Mouse (Mus musculus): Measurements from ENCODE around the gene Acaa1b.

The Acaa1b gene

DNA sequence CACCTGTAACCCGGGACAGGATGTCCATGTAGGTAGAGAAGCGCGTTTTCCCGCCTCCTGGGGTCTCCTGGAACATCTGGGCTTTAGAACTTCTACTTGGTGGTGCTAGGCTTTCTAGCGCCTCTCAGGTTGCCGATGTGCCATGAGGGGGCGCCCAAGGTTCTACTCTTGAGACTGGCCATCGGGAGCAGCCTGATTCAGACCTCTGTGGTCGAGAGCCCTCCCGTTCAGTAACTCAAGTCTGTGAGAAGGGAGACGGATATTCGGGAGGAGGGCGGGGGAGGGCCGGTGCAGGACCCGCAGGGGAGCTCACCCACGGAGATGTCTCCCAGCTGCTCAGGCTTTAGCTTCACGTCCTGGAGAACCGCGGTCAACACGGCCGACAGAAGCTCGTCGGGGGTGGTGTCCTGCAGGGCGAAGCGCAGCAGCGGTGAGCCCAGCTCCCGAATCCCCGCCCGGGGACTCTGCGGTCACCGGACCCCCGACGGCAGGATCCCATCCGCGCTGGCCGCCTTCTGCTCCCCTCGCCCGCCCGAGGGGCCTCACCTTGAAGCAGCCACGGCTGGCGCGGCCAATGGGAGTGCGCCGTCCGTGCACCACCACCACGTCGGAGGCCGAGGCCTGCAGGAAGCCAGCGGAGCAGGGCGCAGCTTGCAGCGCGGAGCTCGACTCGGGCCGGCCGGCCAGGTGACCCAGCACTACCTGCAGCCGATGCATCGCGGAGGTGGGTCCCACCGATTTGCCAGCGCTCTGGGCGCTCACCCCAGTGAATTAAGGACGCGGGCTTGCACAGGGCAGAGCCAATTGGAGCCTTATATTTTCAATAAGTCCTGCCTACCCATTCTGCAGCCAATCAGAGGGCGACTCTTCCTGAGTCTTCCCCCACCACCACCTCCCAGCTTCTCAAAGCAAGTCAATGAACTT lies at the start of gene Acaa1b:
Gene Acaa1b, minus strand, starts transcription at position 816 of the 924 bp plus-strand sequence.
- peak; percentile 22 for DNase-seq

DNA sequence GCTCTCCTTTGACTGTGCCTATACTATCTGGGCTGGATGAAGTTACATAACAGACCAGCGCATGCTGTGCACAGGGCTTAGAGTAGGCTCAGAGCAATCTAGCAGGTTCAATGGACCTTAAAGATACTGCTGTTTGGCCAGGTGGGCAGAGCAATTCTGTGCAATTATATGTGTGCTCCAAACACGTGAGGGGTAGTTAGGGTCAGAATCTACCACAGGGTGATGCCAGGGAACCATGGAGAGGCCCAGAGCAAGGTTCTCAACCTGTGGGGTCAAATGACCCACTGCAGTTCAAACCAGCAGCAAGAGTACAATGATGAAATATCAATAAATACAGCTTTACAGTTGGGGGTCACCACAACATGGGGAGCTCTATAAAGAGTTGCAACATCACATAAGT lies 49.8 kb upstream of the Acaa1b start:
- DNase-seq = no peak

DNA sequence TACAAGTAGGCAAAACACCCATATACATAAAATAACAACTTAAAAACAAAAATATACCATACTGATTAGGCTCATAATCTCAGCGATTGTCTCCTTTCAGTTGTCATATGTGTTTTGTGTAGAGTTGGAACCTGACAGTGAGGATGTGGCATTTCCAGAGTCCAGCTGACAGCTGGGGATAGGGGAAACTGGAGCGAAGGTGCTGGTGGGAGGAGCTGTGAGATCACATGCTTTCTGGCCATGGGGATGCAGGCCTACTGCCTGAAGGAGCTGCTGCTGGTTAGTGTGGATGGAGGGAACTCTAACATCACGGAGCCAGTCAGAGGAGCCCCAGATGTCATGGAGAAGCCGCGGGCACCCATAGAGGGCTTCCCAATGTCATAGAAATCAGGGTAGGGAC lies 48.9 kb upstream of the Acaa1b start:
- no peak for DNase-seq

DNA sequence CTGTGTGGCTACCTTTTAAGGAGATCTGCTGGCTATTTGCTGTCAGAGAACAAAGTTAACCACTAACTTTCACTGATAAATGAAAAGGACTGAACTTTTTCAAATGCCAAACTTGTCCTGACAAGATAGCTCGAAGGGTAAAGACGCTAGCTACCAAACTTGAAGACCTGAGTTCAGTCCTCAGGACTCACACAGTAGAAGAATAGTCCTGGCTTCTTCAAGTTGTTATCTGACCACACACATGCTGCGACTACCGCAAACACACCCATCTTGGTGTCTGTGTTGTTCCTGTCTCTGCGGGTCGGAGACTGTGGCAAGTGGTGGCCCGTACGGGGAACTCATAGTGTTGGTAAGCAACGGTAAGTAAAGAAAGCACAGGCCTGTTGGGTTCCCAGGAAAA lies 46.7 kb upstream of the Acaa1b start:
- no peak for DNase-seq

DNA sequence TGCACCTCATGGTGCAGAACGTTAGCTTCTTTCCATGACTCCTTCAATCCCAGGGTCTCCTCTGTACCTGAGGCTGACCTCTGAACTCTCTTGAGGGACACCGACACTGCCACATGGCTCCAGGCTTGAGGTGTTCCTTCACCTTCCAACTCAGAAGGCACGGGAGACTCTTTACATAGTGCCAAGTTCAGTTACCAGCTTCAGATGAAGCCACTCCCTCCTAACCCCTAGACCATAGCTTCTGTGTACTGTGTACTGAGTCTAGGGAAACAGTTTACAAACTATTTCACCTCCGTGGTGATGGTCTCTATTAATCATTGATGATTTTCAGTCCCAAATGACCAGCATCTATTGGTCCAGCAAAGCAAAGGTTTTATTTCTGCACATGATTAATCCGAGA lies 44.8 kb upstream of the Acaa1b start:
- no peak for DNase-seq

DNA sequence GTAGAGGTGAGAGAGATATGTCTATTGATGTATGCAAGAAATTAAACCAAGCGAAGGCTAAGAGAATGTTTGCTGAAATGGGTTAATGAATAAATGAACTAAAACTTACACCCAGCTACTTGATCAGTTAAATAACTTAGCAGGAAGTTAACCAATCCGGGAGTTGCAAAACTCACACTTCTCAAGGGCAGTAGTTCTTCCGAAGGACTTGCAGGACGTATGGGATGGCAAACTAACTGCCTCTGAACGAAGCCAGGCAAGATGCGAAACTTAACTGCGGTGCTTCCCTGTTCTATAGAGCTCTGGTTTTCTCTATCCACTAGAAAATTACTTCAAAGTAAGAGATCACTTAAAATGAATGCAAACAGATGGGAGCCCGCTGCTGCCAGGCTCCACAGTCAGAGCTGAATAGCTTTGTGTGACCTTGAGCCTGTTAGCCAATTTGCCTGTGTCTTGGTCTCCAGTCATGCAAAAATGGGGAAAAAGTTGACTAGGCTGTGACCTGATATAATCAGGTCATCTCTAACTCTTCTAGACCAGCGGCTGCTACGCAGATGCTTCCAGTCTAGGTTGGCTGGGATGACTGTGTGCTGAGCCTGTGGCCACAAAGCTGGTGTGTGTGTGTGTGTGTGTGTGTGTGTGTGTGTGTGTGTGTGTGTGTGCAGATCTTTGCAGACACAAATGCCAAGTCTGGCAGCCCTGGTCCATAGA lies 42.4 kb upstream of the Acaa1b start:
- DNase-seq = no peak

DNA sequence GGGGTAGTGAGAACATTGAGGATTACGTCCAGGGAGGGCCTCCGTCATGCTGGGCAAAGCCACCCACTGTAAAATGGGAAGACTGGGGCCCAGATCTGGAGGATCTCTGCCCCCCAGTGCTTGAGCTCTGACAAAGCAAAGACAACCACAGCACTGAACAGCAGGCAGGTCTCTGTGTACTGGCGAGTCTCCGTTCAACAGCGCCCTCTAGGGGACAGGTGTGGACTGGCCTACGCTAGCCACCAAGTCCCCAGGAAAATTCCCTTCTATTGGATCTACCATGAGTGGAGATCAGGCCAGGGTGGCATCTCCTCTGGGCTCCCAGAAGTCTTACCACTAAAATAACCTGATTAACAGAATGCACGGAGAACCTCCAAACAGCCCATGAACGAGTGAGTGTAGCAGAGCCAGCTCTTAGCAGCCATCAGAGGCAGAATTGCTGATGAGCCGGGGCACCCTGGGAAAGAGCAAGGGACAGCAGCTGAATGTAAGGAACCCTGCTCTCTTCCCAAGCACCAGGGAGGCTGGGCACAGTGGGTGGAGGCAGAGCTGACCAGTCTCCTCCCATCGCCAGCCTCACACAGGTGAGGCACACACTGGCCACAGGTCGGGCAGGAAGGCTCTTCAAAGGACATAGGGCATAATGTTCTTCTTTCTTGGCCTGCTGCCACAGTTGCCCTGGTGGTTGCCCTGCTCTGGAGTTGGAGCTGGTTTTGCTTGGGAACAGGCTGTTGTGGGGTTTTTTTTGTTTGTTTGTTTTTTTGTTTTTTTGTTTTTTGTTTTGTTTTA lies 35.5 kb upstream of the Acaa1b start:
- DNase-seq = peak; percentile 5

DNA sequence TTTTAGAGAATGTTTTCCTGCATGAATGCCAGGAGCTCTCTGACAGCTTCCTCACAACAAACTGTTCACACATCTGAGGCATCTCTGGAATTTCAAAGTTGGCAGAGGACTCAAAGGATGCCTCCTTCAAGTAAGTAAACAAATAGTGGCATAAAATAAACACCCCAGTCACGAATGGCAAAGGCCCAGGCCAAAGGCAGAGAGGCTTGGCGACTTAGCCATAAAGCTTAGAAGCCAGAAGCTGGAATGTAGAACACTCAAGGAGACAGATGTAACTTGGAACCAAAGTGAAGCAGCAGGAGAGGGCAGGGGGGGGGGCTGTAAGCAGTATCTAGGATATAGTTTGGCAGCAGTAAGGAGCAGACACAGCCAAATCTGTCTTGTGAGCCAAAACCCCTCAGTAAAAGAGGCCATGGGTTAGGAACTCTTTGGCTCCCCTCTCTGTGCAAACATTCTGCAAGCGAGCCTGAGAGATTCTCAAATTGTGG lies 24.4 kb upstream of the Acaa1b start:
- no peak for DNase-seq

DNA sequence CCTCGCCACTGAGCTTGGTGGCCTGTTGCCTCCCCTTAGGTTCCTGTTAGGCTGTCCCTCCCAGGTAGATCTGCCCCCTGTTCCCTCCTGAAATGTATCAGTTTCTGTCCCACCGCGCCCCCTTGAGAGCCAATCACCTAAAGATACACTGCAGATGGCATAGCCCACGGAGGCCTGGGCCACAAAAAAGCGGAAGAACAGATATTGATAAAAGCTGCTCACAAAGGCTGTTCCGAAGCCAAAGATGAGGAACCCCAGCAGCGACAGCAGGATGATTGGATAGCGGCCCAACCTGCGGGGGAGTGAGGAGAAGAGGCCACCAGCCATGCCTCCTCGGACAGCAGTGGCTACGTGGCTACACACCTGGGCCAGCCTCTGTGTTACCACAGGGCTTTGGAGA lies 22.4 kb upstream of the Acaa1b start:
- DNase-seq = no peak

DNA sequence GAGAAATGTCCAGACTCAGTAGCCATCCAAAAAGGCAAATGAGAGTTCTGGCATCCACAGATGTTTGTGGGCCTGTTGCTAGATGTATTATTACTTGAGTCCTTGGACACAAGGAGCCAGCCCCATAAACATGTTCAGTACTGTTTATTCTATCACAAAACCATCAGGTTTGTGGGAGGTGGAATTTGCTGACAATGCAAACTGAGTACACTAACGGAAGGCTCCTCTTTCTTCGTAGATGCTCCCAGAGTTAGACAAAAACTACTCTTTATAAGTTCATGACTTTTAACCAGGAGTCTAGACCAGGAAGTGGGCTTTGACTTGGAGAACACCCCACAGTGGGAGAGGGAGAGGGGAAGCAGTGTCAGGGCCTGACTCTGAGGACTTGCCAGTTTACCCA lies 10.7 kb upstream of the Acaa1b start:
- no peak for DNase-seq

DNA sequence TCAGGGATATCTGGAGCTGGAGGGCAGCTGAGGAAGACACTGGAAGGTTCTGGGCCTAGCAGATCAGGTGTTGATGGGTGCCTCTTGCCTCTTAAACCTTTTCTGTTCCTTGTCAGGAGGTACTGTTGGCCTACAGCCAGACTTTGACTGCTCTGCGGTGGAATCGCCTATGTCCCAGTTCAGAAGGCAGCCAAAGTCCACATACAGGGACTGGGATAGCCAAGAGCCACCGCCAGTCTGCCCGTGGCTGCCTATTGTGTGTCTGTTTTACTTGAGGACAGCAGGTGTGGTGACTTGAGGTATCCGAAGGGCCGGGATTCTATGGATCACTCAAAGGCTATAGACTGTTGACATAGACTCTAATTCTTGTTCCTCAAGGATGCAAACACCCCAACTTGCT lies 8.7 kb upstream of the Acaa1b start:
- DNase-seq = no peak

DNA sequence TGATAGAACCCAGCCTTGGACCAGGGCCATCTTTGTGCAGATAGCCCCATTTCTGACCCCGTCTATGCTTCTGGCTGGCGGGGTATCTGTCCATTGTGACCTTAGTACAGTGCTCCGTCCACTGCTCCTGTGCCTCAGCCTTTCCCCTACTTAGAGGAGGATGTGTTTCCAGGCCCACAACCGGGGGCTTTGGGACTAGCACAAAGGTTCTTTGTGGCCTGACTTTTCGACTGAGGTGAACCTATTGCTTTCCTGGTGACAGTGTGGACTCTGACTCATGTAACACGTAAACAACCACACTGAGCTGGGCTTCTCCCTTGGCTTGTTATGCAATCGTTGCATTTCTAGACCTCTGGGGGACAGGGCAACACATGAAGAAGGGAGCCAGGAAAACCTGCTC lies 7.8 kb upstream of the Acaa1b start:
- DNase-seq = no peak

DNA sequence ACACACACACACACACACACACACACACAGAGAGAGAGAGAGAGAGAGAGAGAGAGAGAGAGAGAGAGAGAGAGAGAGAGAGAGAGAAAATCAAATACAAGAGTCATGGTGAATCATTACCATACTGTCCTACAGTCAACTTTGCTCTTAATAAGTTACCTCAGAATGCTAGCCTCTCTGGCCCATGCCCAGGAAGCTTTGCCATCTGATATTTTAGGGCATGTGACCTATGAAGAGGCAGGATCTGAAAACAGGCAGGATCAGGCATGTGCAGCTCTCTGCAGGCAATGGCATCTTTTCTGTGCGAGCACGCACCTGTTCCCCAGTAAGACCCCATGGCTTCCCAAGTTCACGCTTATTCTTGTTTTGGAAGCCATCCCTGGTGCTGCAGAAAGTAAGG lies 3.8 kb upstream of the Acaa1b start:
- DNase-seq = no peak

DNA sequence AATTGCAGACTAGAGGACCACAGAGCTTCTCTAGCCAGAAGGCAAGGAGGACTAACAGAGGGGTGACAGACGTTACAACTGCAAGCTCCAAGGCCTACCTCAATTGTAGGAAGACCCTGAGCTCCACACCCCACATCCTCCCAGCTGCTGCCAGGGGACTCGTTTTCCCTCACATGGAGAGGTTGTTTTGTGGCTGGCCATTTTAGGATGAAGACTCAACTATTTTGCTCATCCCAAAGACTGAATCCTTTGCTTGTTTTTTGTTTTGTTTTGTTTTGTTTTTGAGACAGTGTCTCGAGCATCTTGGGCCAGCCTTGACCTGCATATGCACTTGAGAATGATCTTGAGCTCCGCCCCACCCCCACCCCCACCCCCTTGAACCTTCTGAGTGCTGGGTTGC lies 2.0 kb upstream of the Acaa1b start, which contains the start of gene Gm47289:
Gene Gm47289, plus strand, starts transcription at position 301 of the 400 bp plus-strand sequence.
- no peak for DNase-seq

DNA sequence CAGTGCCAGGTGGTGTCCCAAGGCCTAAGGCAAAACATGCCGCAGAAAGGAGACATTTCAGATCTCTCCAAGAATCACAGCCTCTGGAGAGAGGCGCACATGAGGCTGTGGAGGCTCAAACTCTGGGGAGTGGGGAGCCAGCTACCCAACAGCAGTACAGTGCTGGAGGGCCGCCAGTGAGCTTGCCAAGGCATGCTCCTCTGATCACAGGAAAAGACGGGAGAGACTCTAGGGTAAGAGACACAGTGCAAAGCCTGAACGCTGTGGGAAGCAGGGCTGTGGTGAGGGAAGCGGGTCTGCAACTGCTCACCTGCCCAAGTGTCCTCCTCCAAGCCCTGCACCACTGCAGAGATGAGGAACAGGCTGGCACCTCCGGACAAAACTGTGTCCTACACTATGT lies 1.1 kb downstream of the Acaa1b start:
- no peak for DNase-seq

DNA sequence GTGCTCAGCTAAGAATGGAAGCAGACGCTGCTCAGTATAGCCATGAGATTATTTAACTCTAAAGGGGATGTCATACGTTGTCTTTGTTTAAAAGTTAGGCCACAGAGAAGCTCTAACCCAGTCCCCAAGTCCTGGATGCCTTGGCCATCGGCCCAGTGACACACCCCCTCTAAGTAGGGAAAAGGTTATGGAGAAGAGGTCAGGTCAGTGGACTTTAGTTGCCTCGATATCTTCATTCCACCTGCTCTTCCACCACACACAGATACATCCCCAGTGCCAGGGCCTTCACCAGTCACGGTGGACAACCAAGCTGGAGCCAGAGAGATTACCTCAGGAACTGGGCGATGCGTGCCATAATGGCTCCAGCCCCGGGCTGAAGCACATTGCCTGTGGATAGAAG lies 1.5 kb downstream of the Acaa1b start:
- DNase-seq = no peak

DNA sequence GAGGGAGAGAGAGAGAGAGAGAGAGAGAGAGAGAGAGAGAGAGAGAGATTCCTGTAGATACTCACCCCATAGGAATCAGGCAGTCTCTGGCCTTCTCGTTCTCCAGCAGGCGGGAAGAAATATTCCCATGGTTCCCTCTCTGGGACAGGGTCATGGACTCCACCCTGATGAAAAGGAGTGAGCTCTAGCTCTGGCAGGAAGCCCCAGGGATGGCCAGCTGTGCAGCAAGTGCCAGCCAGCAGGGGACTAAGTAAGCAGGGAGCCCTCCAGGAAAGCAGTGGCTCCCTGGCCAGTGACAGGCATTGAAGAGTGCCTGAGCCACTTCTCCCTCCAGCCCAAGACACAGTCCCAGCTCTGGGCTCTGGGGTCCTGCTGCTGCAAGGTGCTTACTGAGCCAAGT lies 5.1 kb downstream of the Acaa1b start:
- DNase-seq = no peak

DNA sequence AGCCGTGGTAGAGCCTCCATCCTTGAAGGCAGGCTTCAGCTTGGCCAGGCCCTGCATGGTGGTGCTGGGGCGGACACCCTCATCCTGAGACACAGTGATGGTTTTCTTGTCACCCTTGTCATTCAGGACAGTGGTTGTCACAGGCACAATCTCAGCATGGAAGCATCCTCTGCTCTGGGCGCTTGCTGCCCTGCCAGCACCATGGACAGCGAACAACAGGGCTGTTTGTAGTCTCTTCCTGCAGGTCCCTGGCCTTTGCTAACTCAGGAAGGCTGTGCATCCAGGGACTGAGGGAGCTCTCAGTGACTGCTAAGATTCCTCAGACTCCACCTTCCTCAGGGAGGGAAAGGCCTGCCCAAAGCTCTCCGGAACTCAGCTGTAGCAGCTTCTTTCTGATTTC lies 7.3 kb downstream of the Acaa1b start:
- no peak for DNase-seq

DNA sequence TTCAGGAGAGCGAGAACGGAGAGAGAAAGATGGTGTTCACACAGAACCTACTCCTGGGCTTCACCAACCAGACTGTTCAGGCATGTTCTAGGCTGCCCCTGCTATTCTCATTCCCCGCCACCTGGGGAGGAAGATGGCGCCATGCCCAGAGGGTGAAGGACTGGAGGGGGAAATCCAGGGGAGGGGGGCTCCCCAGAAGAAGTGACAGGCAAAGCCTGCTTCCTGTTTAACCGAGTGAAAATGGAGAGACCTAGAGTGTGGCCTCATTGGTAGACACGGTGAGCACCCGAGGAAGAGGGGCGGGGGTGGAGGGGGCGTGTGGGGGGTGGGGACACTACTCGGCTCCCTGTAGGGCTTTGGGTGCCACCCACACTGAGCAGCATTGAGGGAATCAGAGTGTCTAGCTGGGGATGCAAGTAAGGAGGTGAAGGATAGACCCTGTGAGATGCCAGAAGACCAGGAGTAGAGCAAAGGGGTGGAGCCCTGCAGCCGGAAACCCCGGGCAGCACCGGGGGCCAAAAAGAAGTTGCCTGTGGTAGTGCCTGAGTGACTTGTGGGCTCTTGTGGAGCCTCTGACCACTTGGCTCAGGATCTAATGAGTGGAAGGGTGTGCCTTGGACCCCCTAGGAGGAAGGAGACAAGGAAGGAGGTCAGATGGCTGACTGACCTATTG lies 10.7 kb downstream of the Acaa1b start:
- no peak for DNase-seq

DNA sequence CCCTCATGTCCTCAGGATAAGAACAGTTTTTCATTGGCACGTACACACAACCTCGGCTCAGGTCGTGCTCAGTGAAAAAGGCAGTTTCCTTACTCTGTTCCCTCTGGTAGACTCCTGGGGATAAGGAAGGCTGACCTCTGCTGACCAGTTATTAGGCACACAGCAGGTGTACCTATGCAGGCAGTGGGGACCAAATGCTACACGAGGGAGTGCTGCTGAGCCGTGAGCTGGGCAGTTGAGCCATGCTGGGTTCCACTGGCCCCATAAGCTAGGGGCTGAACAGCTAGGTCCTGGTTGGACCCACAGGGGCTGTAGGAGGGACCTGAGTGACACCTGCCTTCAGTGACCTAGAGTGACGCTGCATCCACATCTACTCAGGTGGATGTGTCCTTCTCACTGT lies 11.3 kb downstream of the Acaa1b start:
- DNase-seq = no peak

DNA sequence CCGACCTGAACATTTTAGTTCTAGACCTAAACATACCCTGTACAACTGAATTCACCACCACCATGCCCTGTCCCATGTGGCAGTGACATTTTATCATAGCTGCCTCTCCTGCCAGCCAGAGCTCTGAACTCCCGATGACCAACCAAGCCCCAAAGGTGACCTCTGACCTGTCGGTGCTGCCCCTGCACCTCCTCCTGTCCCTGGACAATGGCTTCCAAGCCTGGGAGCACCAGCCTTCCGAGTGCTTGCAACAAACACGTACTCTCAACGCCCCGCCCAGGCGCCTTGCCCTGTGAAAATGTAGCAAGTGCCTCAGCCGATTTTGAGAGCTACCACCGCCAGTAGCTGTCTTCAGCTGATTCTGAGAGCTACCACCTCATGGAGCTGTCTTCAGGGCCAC lies 11.8 kb downstream of the Acaa1b start:
- DNase-seq = no peak

DNA sequence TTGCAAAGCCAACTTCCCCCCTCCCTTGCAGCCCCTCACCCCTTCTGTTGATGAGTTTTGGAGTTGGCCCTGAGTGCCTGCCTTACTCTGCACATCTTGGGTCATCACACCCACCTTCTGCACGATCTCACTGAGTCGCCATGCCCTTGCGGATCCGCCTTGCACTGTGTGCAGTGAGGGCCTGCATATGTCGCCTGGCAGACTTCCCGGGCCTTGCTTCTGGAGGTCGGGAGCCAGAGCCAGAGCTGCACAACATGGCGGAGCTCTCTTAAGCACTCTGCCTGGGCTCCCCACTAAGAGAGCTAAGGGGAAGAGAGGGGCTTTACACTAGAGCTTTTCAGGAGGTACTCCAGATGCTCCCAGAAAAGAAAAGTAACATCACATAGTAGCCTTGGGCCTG lies 12.2 kb downstream of the Acaa1b start:
- peak; percentile 14 for DNase-seq

DNA sequence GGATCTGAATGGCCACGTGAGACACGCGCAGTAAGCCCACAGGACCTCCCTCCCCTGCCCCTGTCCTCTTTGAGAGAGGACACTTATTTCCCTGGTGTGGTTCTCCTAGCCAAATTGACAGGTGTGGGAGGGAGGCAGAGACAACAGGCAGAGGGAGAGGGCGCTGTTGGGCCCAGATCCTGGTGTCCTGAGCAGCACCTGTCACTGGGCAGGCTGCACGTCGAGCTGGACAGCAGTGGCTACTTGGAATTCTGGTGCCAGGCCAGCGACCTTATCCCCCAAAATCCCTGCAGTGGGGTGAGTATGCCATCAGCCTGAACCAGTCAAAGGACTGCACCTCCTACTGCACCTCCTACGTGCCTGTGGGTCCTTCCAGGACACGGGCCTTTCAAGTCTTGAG lies 13.5 kb downstream of the Acaa1b start:
- no peak for DNase-seq
